Mouse (Mus musculus) left cerebral cortex, adult 9 months (tissue): Measurements from ENCODE around the gene Plekhm3.

ENCODE experiments used
- DNase-seq, 2 experiments: peaks; one replicate each; pipeline ENCODE4 v3.0.0; 2022; ENCODE audit warnings: low spot score in 2 of 2

The Plekhm3 gene

GRCm38 (mm10) chr1:64928542-64928941, 28.1 kb downstream of the Plekhm3 start:
- no peak for DNase-seq

GRCm38 (mm10) chr1:64927437-64928274, 29.0 kb downstream of the Plekhm3 start:
- DNase-seq, result peak in 1 of 2 experiments; percentile 26

GRCm38 (mm10) chr1:64925594-64925993, 31.0 kb downstream of the Plekhm3 start:
- DNase-seq, result no peak

- DNase-seq, result peak in 1 of 2 experiments; percentile 40
Measured at GRCm38 (mm10) chr1:64924283-64924682, 32.3 kb downstream of the Plekhm3 start.

GRCm38 (mm10) chr1:64918810-64919528, 37.7 kb downstream of the Plekhm3 start:
- DNase-seq, result peak; percentile 55 to 67

GRCm38 (mm10) chr1:64917966-64918365, 38.7 kb downstream of the Plekhm3 start:
- no peak for DNase-seq

GRCm38 (mm10) chr1:64916884-64917507, 39.6 kb downstream of the Plekhm3 start:
- no peak for DNase-seq

GRCm38 (mm10) chr1:64914356-64914755, 42.3 kb downstream of the Plekhm3 start:
- no peak for DNase-seq

GRCm38 (mm10) chr1:64907740-64908139, 48.9 kb downstream of the Plekhm3 start:
- DNase-seq, result no peak

- no peak for DNase-seq
Measured at GRCm38 (mm10) chr1:64906226-64906625, 50.4 kb downstream of the Plekhm3 start.

GRCm38 (mm10) chr1:64903415-64903814, 53.2 kb downstream of the Plekhm3 start:
- DNase-seq, result no peak

- DNase-seq, result no peak
Measured at GRCm38 (mm10) chr1:64902804-64903203, 53.8 kb downstream of the Plekhm3 start.

GRCm38 (mm10) chr1:64899763-64900162, 56.9 kb downstream of the Plekhm3 start:
- DNase-seq, result no peak

- no peak for DNase-seq
Measured at GRCm38 (mm10) chr1:64897485-64897884, 59.1 kb downstream of the Plekhm3 start.

GRCm38 (mm10) chr1:64893806-64894205, 62.8 kb downstream of the Plekhm3 start:
- DNase-seq, result no peak

GRCm38 (mm10) chr1:64891332-64891731, 65.3 kb downstream of the Plekhm3 start:
- DNase-seq, result no peak

- DNase-seq, result no peak
Measured at GRCm38 (mm10) chr1:64887502-64888203, 69.0 kb downstream of the Plekhm3 start.

GRCm38 (mm10) chr1:64886718-64887117, 69.9 kb downstream of the Plekhm3 start:
- no peak for DNase-seq

- peak in 1 of 2 experiments; percentile 31 for DNase-seq
Measured at GRCm38 (mm10) chr1:64885328-64885727, 71.3 kb downstream of the Plekhm3 start.

- DNase-seq, result no peak
Measured at GRCm38 (mm10) chr1:64884007-64884406, 72.6 kb downstream of the Plekhm3 start.

- no peak for DNase-seq
Measured at GRCm38 (mm10) chr1:64880613-64881012, 76.0 kb downstream of the Plekhm3 start.

GRCm38 (mm10) chr1:64878795-64879240, 77.8 kb downstream of the Plekhm3 start:
- DNase-seq, result no peak
